Mouse (Mus musculus) monocyte, adult 2 months (primary cell): ENCODE results near the gene Col26a1.

Experiments
- DNase-seq, 2 experiments: peaks; one replicate each; pipeline ENCODE4 v3.0.0; 2022; ENCODE audit warnings: low spot score in 2 of 2, low read depth in 1 of 2

Gene Col26a1

DNA sequence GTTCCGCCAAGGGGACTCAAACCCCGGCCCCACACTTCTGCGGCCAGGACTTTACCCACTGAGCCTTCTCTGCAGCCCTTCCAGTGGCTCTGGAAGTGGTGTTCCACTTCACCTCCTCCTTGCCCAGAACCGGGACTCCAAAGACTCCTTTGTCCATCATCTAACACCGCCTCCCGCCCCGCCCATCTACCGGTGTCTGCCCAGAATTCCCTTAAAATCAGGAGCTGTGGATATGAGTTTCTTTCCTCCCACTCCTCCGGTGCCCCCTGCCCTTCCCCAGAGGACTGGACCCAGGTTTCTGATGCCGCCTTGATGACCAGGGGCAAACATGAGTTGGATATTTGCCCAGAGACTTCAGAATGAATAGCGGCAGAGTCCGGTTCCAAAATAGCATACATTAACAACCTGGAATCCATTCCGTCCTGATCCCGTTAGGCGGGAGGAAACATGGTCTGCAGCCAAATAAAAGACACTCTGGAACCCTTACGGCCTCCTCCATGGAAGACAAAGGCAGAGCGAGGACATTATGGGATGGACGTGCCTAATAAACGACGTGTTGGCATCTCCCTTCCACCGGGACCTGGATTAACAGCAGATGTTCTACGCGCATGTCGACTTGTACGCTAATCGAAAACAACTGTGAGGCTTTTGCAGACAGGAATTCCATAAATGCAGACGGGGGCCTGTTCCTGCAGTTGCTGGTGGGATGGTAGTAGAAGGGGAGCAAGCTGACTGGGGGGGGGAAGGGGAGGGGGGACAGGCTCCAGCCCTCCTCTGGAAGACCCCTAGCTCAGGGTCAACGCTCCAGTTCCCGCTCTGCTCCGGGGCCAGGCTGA lies 72.3 kb downstream of the Col26a1 start:
- DNase-seq = no peak

GRCm38 (mm10) chr5:136806379-136807056 lies 76.5 kb downstream of the Col26a1 start:
- DNase-seq = no peak

DNA sequence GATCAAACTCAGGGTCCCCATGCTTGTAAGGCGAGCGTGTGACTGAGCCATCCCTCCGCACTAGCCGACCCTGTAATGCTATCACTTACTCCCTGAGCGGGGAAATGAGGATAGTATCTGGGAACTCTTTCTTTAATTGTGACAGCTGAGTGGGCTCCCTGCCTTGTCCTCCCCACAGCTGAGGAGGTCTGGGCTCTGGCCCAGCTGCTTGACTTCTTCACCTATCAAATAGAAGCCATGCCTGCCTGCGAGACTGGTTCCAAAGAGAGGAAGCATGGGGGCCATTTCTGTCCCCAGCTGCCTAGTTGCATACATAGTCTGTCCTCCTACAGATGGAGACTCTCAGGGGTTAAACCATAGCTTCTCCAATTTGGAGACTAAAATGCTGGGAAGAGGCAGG lies 78.0 kb downstream of the Col26a1 start:
- no peak for DNase-seq

DNA sequence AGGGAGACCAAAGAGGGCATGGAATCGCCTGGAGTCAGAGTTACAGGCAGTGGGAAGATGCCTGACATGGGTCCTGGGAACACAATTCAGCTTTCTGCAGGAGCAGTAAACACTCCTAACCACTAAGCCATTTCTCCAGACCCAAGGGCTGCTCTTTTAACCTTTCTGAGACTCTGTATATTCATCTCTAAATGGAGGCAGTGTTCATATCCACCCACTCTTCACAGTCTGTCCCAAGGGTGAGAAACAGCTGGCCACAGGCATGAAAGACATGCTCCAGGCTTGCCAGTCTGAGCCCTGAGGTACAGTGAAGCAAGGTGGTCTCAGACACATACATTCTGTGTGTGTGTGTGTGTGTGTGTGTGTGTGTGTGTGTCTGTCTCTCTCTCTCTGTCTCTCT lies 78.8 kb downstream of the Col26a1 start:
- DNase-seq = no peak

DNA sequence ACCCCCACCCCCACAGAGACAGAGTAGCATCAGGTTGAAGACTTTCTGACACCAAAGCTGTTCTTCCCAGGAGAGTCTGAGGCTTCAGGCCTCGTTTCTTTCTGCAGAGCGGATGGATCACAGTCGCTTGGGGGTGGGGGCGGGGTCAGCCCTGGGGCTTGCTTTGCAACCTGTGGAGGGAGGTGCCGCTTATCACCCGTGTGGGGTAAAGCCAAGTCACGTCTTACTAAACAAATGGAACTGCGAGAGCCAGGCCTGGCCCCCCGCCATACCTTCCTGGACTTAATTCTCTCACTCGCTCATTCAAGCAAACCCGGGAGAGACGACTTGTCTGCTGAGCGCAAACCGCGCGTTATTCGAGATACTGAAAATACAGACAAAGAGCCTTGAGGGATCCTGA lies 80.3 kb downstream of the Col26a1 start:
- DNase-seq = no peak

- no peak for DNase-seq
These were observed 86.1 kb downstream of the Col26a1 start for GRCm38 (mm10) chr5:136796917-136797316.

- no peak for DNase-seq
These were observed 89.2 kb downstream of the Col26a1 start for GRCm38 (mm10) chr5:136793807-136794206.

DNA sequence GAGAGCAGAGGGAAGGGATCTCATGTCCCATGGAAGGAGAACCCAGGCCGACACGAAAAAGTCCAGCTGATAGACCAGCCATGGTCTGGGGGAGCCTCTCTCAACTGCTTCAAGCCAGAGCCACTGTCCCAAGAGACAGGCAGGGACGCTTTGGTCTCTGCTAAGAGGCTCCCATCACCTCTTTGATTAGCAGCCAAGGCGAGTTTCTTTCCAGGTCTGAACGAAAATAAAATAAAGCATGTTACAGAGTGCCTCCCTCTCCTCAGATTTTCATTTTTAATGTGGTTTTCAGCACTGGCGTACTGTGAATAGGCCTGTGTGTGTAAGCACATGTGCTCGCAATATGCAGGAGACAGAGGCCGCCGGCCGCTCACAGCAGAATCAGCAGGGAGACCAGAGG lies 90.5 kb downstream of the Col26a1 start:
- DNase-seq = no peak

DNA sequence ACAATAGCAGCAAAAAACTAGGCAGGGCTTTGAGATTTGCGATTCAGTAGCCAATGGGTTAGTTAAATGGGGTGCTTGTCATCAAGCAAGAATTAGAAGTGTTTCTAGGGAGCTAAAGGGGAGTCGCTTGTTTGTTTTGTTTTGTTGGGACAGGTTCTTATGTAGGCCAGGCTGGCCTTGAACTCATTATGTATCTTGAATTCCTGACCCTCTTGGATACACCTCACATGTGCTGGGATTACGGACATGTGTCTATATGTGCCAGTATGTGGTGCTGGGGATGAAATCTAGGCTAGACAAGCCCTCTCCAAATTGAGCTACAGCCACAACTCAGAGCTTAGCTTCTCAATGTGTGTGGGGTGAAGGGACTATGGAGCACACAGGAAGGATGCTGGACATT lies 91.8 kb downstream of the Col26a1 start:
- no peak for DNase-seq

- peak; percentile 32 to 65 for DNase-seq
These were observed 92.3 kb downstream of the Col26a1 start for GRCm38 (mm10) chr5:136790570-136791196.

DNA sequence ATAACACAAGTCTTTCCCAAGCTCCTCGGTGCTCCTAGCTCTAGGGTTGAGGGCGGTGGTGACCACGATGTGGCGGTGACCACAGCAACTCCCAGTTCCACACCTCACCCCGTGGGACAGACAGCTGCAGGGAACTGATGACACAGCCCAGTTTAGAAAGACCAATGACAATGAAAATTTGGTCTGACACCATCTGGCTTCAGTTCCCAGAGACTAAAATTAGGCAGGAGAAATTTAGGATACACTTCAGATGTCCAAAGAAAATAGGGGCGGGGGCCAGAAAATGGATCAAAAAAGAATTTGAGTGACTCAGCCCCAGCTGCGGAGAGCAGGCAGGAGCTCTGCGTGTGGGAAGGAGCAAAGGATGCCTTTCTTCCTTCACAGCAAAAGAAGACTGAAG lies 98.5 kb downstream of the Col26a1 start:
- no peak for DNase-seq

DNA sequence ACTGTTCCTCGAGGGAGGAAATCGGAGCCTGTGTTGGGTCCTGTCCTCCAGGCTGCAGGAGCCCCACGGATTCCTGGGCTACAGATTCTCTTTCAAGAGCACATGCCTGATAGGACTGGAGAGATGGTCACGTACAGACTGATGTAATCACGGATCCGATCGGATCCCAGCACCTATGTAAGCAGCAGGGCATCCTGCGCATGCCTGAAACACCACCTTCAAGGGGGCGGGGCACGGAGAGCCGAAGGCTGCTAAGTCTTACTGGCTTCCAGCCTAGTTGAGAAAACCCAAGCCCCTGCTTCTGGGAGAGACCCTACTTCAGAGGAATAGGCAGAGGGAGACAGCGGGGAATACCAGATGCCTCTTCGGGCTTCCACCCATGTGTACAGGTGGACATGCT lies 100.4 kb downstream of the Col26a1 start:
- DNase-seq = no peak

DNA sequence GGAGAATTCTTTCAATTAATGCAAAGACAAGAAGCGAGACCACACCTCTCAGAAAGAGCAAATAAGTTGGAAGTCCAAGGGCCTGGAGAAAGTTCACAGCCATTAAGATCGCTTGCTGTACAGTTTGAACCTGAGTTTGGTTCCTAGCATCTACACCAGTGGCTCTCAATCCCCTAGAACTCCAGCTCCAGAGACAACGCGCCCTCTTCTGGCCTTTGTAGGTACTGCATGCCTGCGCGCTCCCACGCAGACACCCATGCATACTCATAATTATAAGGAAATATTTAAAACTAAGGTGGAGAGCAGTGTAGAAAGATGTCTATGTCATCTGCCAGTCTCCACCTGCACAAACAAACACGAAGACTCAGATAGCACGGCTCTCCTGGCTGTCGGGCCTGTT lies 102.5 kb downstream of the Col26a1 start:
- no peak for DNase-seq

DNA sequence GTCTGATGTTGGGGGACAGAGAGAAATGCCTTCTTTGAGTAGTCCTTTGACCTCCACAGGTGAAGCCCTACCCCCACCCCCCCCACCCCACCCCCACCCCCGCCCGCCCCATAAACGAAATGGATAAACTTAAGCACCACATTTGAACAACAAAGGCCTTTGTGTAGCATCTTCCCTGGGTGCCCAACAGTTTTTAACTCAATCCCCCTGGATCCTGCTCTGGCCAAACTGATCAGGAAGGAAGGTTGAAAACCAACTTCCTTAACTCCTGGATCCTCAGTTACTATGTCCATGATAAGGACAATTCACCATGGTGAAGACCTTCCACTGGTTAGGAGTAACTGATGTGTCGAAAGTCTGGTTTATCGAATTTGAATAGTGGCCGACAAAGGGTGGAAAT lies 103.1 kb downstream of the Col26a1 start:
- DNase-seq = no peak

DNA sequence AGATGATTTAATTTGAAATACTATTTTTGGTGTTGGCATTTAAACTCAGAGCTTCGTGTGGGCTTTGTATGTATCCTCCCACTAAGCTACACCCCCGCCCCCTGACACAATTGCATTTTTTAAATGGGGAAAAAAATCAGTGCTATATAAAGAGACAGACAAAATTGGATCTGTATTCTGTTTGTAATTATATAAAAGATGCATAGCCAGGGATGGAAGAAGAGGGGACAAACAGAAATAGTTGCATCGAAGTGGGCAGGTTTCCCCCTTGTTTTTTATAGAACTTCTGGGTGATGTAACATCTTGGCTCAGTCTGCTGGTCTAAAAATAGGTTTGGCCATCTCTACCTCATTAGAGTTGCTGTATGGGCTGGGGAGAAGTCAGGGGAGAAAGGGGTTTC lies 107.5 kb downstream of the Col26a1 start:
- DNase-seq = no peak

GRCm38 (mm10) chr5:136773044-136774039 lies 109.7 kb downstream of the Col26a1 start:
- DNase-seq = no peak

DNA sequence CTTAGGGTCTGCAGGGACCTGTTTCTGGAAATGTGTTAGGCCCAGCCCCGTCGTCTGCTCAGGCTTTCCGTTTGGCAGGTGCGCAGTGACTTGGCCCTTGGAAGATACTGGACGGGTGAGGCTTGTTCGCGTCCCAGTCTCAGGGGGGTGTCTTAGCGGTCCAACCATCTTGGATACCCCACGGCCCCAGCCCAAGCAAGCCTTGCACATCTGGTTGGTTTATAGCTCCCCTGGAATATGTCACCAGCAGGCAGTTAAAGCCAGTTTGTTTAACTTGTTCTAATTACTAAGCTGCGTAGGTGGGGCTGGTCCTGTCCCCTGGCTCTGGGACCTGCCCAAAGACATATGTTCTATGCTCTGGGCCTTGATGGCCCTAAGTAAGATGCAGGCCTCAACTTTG lies 111.9 kb downstream of the Col26a1 start:
- DNase-seq = no peak

- no peak for DNase-seq
These were observed 115.7 kb downstream of the Col26a1 start for GRCm38 (mm10) chr5:136767304-136767703.

GRCm38 (mm10) chr5:136764157-136764669 lies 118.8 kb downstream of the Col26a1 start:
- no peak for DNase-seq

- no peak for DNase-seq
These were observed 122.7 kb downstream of the Col26a1 start for GRCm38 (mm10) chr5:136760345-136760744.

- DNase-seq = no peak
These were observed 123.2 kb downstream of the Col26a1 start for GRCm38 (mm10) chr5:136759781-136760180.
